Mouse (Mus musculus) thymus, adult 2 months (tissue): ENCODE data around the gene Pcsk5. TPM values are rescaled to one million over a fixed set of nuclear protein-coding genes. Genes with fewer than 3 reads are reported as not detected.

Source experiments
- DNase-seq: peaks from one replicate; pipeline ENCODE4 v3.0.0; 2021
- H3K27ac ChIP-seq: fragments of 200-500 bp; 2 replicates; pipeline ENCODE4 v1.5.1; 2012; ENCODE audit warnings: low read length, control low read depth; ENCODE audit not compliant: control insufficient read depth, insufficient read depth
- H3K27me3 ChIP-seq: fragments of 200-500 bp; 2 replicates; pipeline ENCODE4 v1.6.1; 2012; ENCODE audit warnings: mild to moderate bottlenecking, low read length, moderate library complexity, mixed read lengths; ENCODE audit not compliant: control insufficient read depth, insufficient read depth
- H3K36me3 ChIP-seq: fragments of 200-500 bp; 2 replicates; pipeline ENCODE4 v1.6.1; 2012; ENCODE audit warnings: mild to moderate bottlenecking, low read length, moderate library complexity; ENCODE audit not compliant: control insufficient read depth, insufficient read depth
- H3K4me1 ChIP-seq: fragments of 200-500 bp; replicated peaks from 2 replicates; pipeline ENCODE4 v1.6.1; 2012; ENCODE audit warnings: low read length; ENCODE audit not compliant: control insufficient read depth, insufficient read depth
- H3K4me3 ChIP-seq: fragments of 200-500 bp; 2 replicates; pipeline ENCODE4 v1.5.1; 2012; ENCODE audit warnings: mild to moderate bottlenecking, low read length, control low read depth, moderate library complexity; ENCODE audit not compliant: control insufficient read depth, insufficient read depth
- CTCF ChIP-seq: fragments of 200-500 bp; IDR thresholded peaks from 2 replicates; pipeline ENCODE4 v1.5.1; 2012; ENCODE audit warnings: mild to moderate bottlenecking, control low read depth, low read length, moderate library complexity, borderline replicate concordance; ENCODE audit not compliant: control insufficient read depth, poor library complexity, insufficient read depth; ENCODE audit errors: extremely low read depth
- POLR2A ChIP-seq: fragments of 200-500 bp; IDR thresholded peaks from 2 replicates; pipeline ENCODE4 v1.6.1; 2012; ENCODE audit warnings: mild to moderate bottlenecking, low read length, control low read depth, moderate library complexity; ENCODE audit not compliant: control insufficient read depth, poor library complexity, insufficient read depth; ENCODE audit errors: extremely low read depth
- WGBS: fragments of 180-500 bp; shearing (Covaris S2); methylation state at CpG from one replicate; pipeline ENCODE4 v1.1.7; 2018; 5-methylcytosine and 5-hydroxymethylcytosine counted together
- polyA plus RNA-seq: library from polyadenylated mRNA; depleted of rRNA; stranded (reverse); fragments of >200 nt; gene quantifications from 2 replicates; pipeline ENCODE4 v1.2.3, GENCODE M21; 2012

Gene Pcsk5
- polyA plus RNA-seq, 1 experiment = 0.58 TPM

GRCm38 (mm10) chr19:17553396-17554100, 283.9 kb downstream of the Pcsk5 start:
- no peak for DNase-seq
- Histone ChIP-seq H3K4me3 (no peak overlapping the region), H3K27me3 (no peaks in the 10 kb centered on the region), H3K36me3 (no peaks in the 10 kb centered on the region), H3K27ac (no peak overlapping the region), H3K4me1 (no peaks in the 10 kb centered on the region)
- TF ChIP-seq CTCF (no peak), POLR2A (no peak)

- Histone ChIP-seq H3K27ac (no peak overlapping the region), H3K4me1 (no peaks in the 10 kb centered on the region), H3K4me3 (no peak overlapping the region), H3K36me3 (no peaks in the 10 kb centered on the region), H3K27me3 (no peaks in the 10 kb centered on the region)
- TF ChIP-seq POLR2A (no peak), CTCF (no peak)
- 85% methylated on average over 4 of the region's 4 CpGs for WGBS
- DNase-seq = no peak
Observed at GRCm38 (mm10) chr19:17528746-17529532, 308.5 kb downstream of the Pcsk5 start.

- DNase-seq = no peak
- TF ChIP-seq POLR2A (no peak), CTCF (no peak)
- Histone ChIP-seq H3K27me3 (no peaks in the 10 kb centered on the region), H3K4me3 (no peak overlapping the region), H3K4me1 (no peaks in the 10 kb centered on the region), H3K36me3 (no peaks in the 10 kb centered on the region), H3K27ac (no peak overlapping the region)
- WGBS = 88% methylated on average over 1 of the region's 1 CpGs
Observed at GRCm38 (mm10) chr19:17525558-17525957, 311.9 kb downstream of the Pcsk5 start.

GRCm38 (mm10) chr19:17514456-17514855, 323.0 kb downstream of the Pcsk5 start:
- H3K27ac ChIP-seq = no peak overlapping the region
- H3K36me3 ChIP-seq = no peaks in the 10 kb centered on the region
- no peaks in the 10 kb centered on the region for H3K27me3 ChIP-seq
- DNase-seq = no peak
- H3K4me1 ChIP-seq = no peaks in the 10 kb centered on the region
- TF ChIP-seq POLR2A (no peak), CTCF (no peak)
- 85% methylated on average over 3 of the region's 3 CpGs for WGBS
- H3K4me3 ChIP-seq = no peak overlapping the region

GRCm38 (mm10) chr19:17511283-17511682, 326.1 kb downstream of the Pcsk5 start:
- 63% methylated on average over 5 of the region's 5 CpGs for WGBS
- no peak overlapping the region for H3K4me3 ChIP-seq

GRCm38 (mm10) chr19:17504212-17504611, 333.2 kb downstream of the Pcsk5 start:
- H3K4me3 ChIP-seq = no peak overlapping the region
- TF ChIP-seq POLR2A (no peak), CTCF (no peak)
- H3K27ac ChIP-seq = no peak overlapping the region
- no peaks in the 10 kb centered on the region for H3K36me3 ChIP-seq
- no peak for DNase-seq
- no peaks in the 10 kb centered on the region for H3K4me1 ChIP-seq
- WGBS = 78% methylated on average over 6 of the region's 6 CpGs
- H3K27me3 ChIP-seq = no peaks in the 10 kb centered on the region

More at GRCm38 (mm10) chr19:17511283-17511682, 326.1 kb downstream of the Pcsk5 start:
- no peak for DNase-seq
- Histone ChIP-seq H3K27ac (no peak overlapping the region), H3K4me1 (no peaks in the 10 kb centered on the region), H3K27me3 (no peaks in the 10 kb centered on the region), H3K36me3 (no peaks in the 10 kb centered on the region)
- TF ChIP-seq CTCF (no peak), POLR2A (no peak)
